Mouse (Mus musculus) stomach, embryonic 15.5 days (tissue): Measurements from ENCODE around the gene Tnks1bp1. TPM values are rescaled to one million over a fixed set of nuclear protein-coding genes. Genes with fewer than 3 reads are reported as not detected.

Experiments
- ATAC-seq: fragments of 200-750 bp; cut with Nextera tagmentation; 2 replicates; pipeline ENCODE4 v1.8.0; 2017; ENCODE audit warnings: low read depth, moderate number of reproducible peaks, moderate TSS enrichment; ENCODE audit not compliant: insufficient read depth, low FRiP score
- H3K27ac ChIP-seq: fragments of 300-500 bp; sonication (generic); 2 replicates; pipeline ENCODE4 v1.5.1; 2015; ENCODE audit warnings: mild to moderate bottlenecking, inconsistent platforms
- H3K27me3 ChIP-seq: fragments of 300-500 bp; sonication (generic); replicated peaks from 2 replicates; pipeline ENCODE4 v1.6.1; 2015; ENCODE audit warnings: inconsistent platforms
- H3K36me3 ChIP-seq: fragments of 300-500 bp; sonication (generic); 2 replicates; pipeline ENCODE4 v1.6.1; 2015; ENCODE audit warnings: inconsistent platforms
- H3K4me1 ChIP-seq: fragments of 300-500 bp; sonication (generic); 2 replicates; pipeline ENCODE4 v1.6.1; 2015; ENCODE audit warnings: inconsistent platforms
- H3K4me2 ChIP-seq: fragments of 300-500 bp; sonication (generic); 2 replicates; pipeline ENCODE4 v1.6.1; 2015; ENCODE audit warnings: mild to moderate bottlenecking, inconsistent platforms
- H3K4me3 ChIP-seq: fragments of 300-500 bp; sonication (generic); replicated peaks from 2 replicates; pipeline ENCODE4 v1.5.1; 2015; ENCODE audit warnings: inconsistent platforms
- H3K9ac ChIP-seq: fragments of 300-500 bp; sonication (generic); 2 replicates; pipeline ENCODE4 v1.6.1; 2015; ENCODE audit warnings: inconsistent platforms
- H3K9me3 ChIP-seq: fragments of 300-500 bp; sonication (generic); 2 replicates; pipeline ENCODE4 v1.6.1; 2016; ENCODE audit warnings: inconsistent platforms
- whole genome bisulfite sequencing: fragments of 180-500 bp; shearing (Covaris S2); methylation state at CpG from one replicate; pipeline ENCODE4 v1.1.7; 2015; 5-methylcytosine and 5-hydroxymethylcytosine counted together
- polyA plus RNA-seq: library from polyadenylated mRNA; unstranded; fragments of >200 nt; fragmentation: Nextera tagmentation; extraction: Ambion mirVana; gene quantifications from 2 replicates; pipeline ENCODE4 v1.2.1, GENCODE M21; 2015

The Tnks1bp1 gene
- 38.6 and 48.4 TPM in 2 replicates for polyA plus RNA-seq

DNA sequence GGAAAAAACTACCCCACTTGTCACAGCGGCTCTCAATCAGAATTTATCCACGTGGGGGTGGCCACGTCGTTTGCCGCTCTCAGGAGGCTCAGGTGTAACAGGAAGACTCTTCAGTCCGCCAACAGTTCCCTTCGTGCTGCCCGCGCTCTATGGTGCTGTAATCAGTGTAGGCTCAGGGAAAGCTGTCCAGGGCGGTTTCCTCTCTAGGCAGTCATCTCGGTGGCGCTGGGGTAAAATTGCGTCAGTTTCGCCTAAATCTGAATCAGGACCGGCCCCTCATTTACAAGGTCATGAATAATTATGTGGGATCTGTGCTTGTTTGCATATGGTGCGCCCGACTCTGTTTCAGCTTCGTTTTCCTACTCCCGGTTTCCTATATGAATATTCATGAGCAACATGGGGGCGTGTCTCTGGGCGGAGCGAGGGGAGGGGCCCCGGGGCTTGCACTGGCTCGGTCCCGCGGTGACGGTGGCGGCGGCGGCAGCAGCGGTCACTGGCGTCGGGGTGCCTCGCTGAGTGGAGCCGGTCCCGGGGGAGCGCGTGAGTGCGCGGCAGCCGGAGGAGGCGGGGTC lies at the start of gene Tnks1bp1:
TSS of gene Tnks1bp1 (plus strand) at position 427 of the 572 bp plus-strand sequence.
- Histone ChIP-seq H3K4me3 (peak within 1 kb of the TSS; percentile 83), H3K4me1 (peaks cover 43% of the 10 kb centered on the region), H3K27ac (peak within 1 kb of the TSS; percentile 98), H3K9ac (peak within 1 kb of the TSS; percentile 85), H3K27me3 (no peaks in the 10 kb centered on the region), H3K36me3 (peaks cover 46% of the 10 kb centered on the region), H3K4me2 (peak within 1 kb of the TSS; percentile 74), H3K9me3 (no peaks in the 10 kb centered on the region)
- ATAC-seq: peak; percentile 84
- WGBS: under 1% methylated on average over 41 of the region's 42 CpGs

DNA sequence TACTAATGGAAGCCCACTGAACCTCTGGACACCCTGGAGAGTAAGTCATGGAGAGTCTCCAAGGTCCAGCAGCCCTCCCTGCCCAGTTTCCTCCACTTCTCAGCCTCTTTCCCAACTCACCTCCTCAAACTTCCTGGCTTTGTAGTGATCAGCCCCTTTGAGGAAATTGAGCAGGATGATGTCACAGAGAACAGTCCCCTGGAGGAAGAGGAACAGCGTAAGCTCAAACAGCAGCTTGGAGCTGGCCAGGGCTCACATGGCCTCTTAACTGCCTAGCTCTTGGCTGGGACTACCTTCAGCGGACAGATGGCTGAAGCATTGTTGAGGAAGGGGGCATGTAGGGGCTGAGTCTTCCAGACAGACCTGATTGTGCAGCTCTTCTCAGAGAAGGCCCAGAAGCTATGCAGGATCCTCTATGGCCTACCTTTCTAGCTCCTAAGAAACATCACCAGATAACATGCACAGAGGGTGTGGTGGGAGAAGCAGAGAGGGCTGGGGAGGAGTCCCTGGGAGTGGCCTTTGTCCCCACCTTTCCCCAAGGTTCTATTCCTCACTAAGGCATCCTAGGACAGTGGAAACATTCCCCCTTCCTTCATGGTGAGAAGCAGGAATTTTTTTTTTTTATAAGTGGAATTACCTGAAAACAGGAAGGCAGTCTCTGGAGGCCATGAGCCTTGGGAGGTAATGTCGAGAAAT lies 48.2 kb upstream of the Tnks1bp1 start:
- H3K4me3 ChIP-seq: no peak overlapping the region
- no peak overlapping the region for H3K4me2 ChIP-seq
- 64% methylated on average over 3 of the region's 3 CpGs for WGBS
- H3K9ac ChIP-seq: no peak overlapping the region
- no peak overlapping the region for H3K27ac ChIP-seq
- H3K9me3 ChIP-seq: no peaks in the 10 kb centered on the region
- no peak for ATAC-seq
- H3K4me1 ChIP-seq: no peaks in the 10 kb centered on the region
- H3K36me3 ChIP-seq: no peaks in the 10 kb centered on the region
- no peaks in the 10 kb centered on the region for H3K27me3 ChIP-seq

DNA sequence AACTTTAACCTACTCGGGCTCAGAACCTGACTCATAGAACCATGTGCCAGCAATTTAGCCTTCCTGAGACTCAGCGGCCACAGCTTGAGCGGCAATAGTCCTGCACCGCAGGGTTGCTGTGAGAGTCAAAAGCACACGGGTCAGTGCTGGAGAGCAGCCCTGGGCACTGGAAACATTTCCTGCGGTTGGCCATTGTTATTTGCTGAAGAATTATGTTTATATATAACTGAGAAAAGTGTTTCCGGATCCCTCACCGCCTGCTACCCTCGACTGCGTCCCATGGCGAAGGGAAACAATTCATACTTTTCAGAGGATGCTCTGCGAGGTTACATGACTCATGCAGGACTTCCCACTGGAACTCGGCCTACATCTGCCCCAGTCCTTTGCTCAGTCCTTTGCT lies 46.3 kb upstream of the Tnks1bp1 start:
- no peak for ATAC-seq
- WGBS: 68% methylated on average over 13 of the region's 13 CpGs
- no peaks in the 10 kb centered on the region for H3K4me1 ChIP-seq
- no peak overlapping the region for H3K4me2 ChIP-seq
- no peaks in the 10 kb centered on the region for H3K27me3 ChIP-seq
- H3K4me3 ChIP-seq: no peak overlapping the region
- H3K36me3 ChIP-seq: no peaks in the 10 kb centered on the region
- no peak overlapping the region for H3K27ac ChIP-seq
- H3K9ac ChIP-seq: no peak overlapping the region
- H3K9me3 ChIP-seq: no peaks in the 10 kb centered on the region

DNA sequence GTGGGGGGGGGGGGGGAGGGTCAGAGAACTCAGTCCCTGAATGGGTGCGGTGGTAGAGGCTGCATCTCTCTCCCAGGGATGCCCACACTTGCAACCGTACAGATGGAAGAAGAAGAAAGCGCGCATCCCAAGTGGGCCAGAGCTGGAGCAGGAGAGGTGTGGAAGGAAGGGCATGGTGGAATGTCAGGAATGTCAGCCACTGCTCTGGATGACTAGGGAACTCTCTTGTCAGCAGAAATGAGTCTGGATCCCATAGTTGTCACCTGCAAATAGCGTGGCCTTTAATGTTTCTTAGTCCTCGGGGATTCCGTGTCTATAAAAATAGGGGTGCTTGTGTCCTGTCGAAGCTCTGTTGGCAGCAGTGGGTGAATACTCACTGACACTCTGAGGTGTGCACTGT lies 45.2 kb upstream of the Tnks1bp1 start:
- Histone ChIP-seq H3K4me1 (no peaks in the 10 kb centered on the region), H3K9me3 (no peaks in the 10 kb centered on the region), H3K27ac (no peak overlapping the region), H3K4me2 (no peak overlapping the region), H3K4me3 (no peak overlapping the region), H3K9ac (no peak overlapping the region), H3K27me3 (no peaks in the 10 kb centered on the region), H3K36me3 (no peaks in the 10 kb centered on the region)
- ATAC-seq: no peak
- WGBS: 67% methylated on average over 8 of the region's 8 CpGs

DNA sequence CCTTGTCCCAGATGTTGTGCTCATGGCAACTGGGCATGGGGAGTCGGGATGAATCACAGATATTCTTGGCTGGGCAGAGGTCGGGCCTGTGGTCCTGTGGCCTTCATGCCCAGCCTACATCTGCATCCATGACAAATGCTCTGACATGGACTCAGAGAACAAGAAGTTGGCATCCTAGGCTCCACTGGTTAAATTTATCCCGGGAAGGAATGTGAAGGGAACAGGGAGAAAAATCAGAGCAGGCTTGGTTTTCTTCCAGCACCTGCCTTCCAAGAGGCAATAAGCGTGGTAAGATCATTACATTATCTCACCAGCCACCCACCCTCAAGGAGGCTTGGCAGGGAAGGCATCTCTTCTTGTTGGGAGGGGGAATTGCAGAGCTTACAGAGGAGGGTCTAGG lies 43.5 kb upstream of the Tnks1bp1 start:
- H3K9ac ChIP-seq: no peak overlapping the region
- no peak overlapping the region for H3K4me3 ChIP-seq
- no peak overlapping the region for H3K4me2 ChIP-seq
- WGBS: 84% methylated on average over 4 of the region's 4 CpGs
- no peaks in the 10 kb centered on the region for H3K9me3 ChIP-seq
- H3K27me3 ChIP-seq: no peaks in the 10 kb centered on the region
- no peaks in the 10 kb centered on the region for H3K4me1 ChIP-seq
- ATAC-seq: no peak
- H3K27ac ChIP-seq: no peak overlapping the region
- no peaks in the 10 kb centered on the region for H3K36me3 ChIP-seq

DNA sequence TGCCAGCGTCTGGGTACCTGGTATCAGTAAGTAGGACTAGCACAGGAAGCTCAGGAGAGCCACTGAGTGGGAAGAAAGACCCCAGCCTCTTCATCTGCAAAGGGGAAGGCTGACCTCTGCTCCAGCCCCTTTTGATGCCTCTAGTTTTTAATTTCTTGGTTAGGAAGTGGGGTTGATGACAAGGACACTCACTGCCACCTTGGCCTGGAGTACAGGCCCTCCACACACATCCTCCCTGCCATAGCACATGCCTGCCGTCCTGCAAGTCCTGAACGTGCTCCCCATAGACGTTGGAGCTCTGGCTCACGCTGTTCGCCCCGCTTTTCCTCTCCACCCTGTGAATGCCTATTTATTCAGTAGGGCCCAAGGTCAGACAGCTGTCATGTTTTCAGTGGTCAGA lies 41.2 kb upstream of the Tnks1bp1 start:
- no peak overlapping the region for H3K27ac ChIP-seq
- H3K4me3 ChIP-seq: no peak overlapping the region
- H3K27me3 ChIP-seq: no peaks in the 10 kb centered on the region
- 79% methylated on average over 7 of the region's 7 CpGs for WGBS
- no peak overlapping the region for H3K4me2 ChIP-seq
- no peak for ATAC-seq
- H3K4me1 ChIP-seq: 0 out of 2 replicates have a peak, but pooled peaks cover 3% of the 10 kb centered on the region
- no peaks in the 10 kb centered on the region for H3K9me3 ChIP-seq
- H3K9ac ChIP-seq: no peak overlapping the region
- H3K36me3 ChIP-seq: no peaks in the 10 kb centered on the region

DNA sequence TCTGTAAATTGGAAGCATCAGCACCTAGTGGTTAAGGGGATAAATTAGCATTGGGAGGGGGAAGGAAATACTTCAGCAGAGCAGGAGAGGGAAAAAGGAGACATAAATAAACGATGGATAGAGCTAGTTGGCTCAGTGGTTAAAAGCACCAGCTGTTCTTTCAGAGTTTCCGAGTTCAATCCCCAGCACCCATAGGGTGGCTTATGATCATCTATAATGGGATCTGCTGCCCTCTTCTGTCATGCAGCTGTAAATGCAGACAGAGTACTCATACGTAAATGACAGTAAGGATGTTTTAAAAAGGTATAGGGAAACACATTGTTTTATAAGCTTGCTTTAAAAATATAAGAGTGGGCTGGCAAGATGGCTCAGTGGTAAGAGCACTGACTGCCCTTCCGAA lies 40.1 kb upstream of the Tnks1bp1 start:
- Histone ChIP-seq H3K27ac (no peak overlapping the region), H3K9me3 (no peaks in the 10 kb centered on the region), H3K4me1 (0 out of 2 replicates have a peak, but pooled peaks cover 6% of the 10 kb centered on the region), H3K36me3 (no peaks in the 10 kb centered on the region), H3K27me3 (no peaks in the 10 kb centered on the region), H3K4me3 (no peak overlapping the region), H3K4me2 (no peak overlapping the region), H3K9ac (no peak overlapping the region)
- no peak for ATAC-seq
- WGBS: 26% methylated on average over 4 of the region's 4 CpGs

DNA sequence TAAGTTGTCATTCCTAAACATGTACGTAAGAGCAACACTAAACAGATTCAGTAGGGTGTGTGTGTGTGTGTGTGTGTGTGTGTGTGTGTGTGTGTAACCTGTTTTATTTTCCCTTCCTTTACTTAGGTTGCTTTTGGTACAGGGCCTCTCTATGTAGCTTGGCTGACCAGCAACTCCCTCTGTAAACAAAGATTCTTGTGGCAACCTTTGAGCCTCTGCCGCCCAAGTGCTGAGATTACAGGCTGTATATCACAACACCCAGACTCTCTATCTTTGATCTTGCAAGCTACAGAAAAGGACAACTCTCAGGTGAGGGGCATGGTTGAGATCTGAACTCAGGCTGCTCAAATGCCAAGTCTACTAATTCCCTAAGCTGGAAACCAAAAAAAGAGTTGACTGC lies 38.6 kb upstream of the Tnks1bp1 start:
- Histone ChIP-seq H3K4me1 (0 out of 2 replicates have a peak, but pooled peaks cover 6% of the 10 kb centered on the region), H3K36me3 (no peaks in the 10 kb centered on the region), H3K9me3 (no peaks in the 10 kb centered on the region), H3K9ac (no peak overlapping the region), H3K27ac (no peak overlapping the region), H3K4me2 (no peak overlapping the region), H3K27me3 (no peaks in the 10 kb centered on the region), H3K4me3 (no peak overlapping the region)
- no peak; the same call in 1 of the 2 replicates for ATAC-seq
- WGBS: 49% methylated on average over 2 of the region's 2 CpGs

DNA sequence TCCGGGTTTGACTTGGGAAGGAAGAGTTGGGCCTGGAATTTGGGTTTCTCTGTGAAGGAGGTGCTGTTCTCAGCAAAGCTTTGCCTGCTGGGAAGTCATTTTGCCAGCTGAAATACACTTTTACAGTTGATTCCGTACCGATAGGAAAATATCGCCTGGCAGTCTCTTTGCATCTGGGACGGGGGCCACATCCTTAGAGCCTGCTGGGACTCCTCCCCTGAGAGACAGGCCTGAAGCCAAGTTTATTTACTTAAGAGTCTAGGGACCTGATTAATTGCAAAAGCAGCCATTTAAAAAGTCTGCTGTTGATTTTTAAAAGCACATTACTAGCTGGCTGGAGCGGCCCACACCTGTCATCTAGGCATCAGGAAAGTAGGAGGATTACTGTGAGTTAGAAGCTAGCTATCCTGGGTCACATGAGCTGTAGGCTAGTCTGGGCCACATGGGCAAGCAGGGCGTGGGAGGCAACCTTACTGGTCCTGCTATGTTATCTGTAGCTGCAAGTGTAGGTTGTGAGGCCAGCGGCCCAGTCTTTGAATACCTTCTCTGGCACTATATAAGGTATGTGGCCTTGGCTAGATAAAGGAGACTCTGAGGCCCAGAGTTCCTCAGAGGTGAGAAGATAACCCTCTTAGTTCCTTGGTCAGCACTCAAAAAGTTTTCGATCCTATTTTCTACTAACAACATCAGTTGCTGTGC lies 35.8 kb upstream of the Tnks1bp1 start:
- no peak overlapping the region for H3K9ac ChIP-seq
- 0 out of 2 replicates have a peak overlapping the region, but pooled peaks have one; percentile 42 for H3K27ac ChIP-seq
- no peaks in the 10 kb centered on the region for H3K36me3 ChIP-seq
- H3K27me3 ChIP-seq: no peaks in the 10 kb centered on the region
- ATAC-seq: peak; percentile 95
- 0 out of 2 replicates have a peak, but pooled peaks cover 6% of the 10 kb centered on the region for H3K4me1 ChIP-seq
- H3K9me3 ChIP-seq: no peaks in the 10 kb centered on the region
- no peak overlapping the region for H3K4me2 ChIP-seq
- no peak overlapping the region for H3K4me3 ChIP-seq
- WGBS: 24% methylated on average over 9 of the region's 9 CpGs

DNA sequence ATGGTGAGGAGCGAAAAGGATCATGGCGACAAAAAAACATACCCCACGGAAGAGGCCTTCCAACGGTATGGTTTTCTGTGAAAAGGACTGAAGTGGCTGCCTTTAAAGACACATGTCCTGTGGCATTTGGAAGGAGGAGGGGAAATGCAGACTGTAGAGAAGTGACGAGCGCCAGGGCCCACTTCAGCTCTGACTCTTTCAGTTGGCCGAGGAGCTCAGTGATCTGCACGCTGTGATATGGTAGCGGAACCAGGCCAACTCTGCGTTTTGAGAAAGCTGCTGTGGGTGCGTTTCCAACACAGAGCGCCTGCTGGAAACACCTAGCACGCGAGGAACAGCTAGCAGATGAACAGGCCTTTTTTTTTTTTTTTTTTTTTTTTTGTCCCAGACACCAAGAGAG lies 35.1 kb upstream of the Tnks1bp1 start:
- 0 out of 2 replicates have a peak, but pooled peaks have one; percentile 45 for ATAC-seq
- no peaks in the 10 kb centered on the region for H3K9me3 ChIP-seq
- 78% methylated on average over 14 of the region's 14 CpGs for WGBS
- H3K36me3 ChIP-seq: no peaks in the 10 kb centered on the region
- H3K4me3 ChIP-seq: no peak overlapping the region
- no peak overlapping the region for H3K4me2 ChIP-seq
- H3K4me1 ChIP-seq: 0 out of 2 replicates have a peak, but pooled peaks cover 6% of the 10 kb centered on the region
- H3K27ac ChIP-seq: no peak overlapping the region
- no peak overlapping the region for H3K9ac ChIP-seq
- no peaks in the 10 kb centered on the region for H3K27me3 ChIP-seq

DNA sequence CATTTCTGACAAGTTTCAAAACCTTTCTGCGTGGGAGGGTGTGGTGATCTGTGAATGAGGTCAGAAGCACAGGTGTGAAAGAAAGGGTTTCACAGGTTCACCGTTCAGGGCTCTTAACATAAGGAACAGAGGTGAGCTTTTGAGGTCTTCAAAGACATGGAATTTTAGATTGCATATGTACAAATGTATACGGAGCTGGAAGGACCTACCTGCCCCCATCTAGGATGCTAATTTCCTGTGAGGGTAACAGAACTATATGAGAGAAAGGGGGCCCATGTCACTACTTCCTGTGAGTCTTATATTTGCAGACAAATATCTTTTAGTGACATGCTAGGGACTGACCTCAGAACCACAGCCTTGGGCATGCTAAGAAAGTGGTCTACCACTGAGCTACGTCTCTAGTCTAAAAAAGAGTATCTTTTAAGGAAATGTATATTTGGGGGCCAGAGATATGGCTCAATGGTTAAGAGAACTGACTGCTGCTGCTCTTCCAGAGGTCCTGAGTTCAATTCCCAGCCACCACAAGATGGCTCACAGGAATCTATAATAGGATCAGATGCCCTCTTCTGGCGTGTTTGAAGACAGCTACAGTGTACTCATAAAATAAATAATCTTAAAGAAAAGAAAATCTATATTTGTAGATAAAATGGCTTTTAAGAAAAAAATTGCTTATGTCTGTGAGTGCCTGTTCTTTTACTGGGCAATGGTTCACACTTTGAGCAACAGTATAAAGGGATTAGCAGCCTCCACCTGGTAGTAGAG lies 33.8 kb upstream of the Tnks1bp1 start:
- WGBS: 69% methylated on average over 5 of the region's 5 CpGs
- no peak overlapping the region for H3K9ac ChIP-seq
- H3K4me1 ChIP-seq: 0 out of 2 replicates have a peak, but pooled peaks cover 6% of the 10 kb centered on the region
- H3K9me3 ChIP-seq: no peaks in the 10 kb centered on the region
- H3K4me3 ChIP-seq: no peak overlapping the region
- ATAC-seq: no peak
- no peaks in the 10 kb centered on the region for H3K36me3 ChIP-seq
- no peak overlapping the region for H3K27ac ChIP-seq
- H3K4me2 ChIP-seq: no peak overlapping the region
- no peaks in the 10 kb centered on the region for H3K27me3 ChIP-seq
